Mouse (Mus musculus): ENCODE data around the gene Nasp. TPM values are rescaled to one million over a fixed set of nuclear protein-coding genes. Genes with fewer than 3 reads are reported as not detected.

The Nasp gene
- total and polyA plus RNA-seq, 2 experiments from 2014 or later, result 29.9 to 32.2 TPM

DNA sequence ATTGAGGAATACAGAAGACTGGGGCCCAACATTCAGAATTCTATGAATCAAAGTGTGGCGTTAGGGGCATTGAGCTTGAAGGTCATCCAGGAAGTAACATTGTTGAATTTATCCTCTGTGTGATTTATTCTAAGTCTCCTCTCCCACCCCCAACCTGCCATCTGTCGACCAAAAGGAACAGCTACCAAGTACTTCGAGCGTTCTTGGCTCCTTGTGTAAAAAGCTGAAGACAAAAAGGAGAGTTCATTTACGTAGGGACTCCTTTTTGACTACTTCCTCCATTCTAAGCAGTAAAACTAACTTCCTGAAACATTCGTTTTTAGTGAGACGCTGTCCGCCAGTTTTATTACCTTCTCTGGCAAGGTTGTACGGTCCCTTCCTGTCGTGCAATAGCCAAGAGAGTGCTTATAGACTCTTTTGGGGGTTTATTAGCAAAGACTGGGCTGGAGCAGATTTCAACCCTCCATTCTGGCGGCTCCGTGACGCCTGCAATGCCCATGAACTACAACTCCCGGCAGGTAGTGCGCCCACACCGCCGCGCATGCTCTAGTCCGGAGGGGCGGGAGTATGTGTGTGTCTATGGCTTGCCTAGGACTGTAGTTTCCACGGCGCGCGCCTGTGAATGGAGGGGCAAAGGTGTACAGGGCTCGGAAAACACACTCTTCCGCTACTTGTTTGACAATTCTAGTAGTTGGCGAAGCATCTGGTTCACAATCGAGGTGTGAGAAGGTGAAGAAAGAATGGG lies 71.0 kb downstream of the Nasp start:
- no peak for TF ChIP-seq CTCF (IDR thresholded peaks at IDR 0.05; ENCODE audit: low read depth)
- no peak for TF ChIP-seq EP300 (IDR thresholded peaks at IDR 0.05; ENCODE audit: low read depth)
- WGBS, result under 1% methylated on average over 28 of the region's 28 CpGs

DNA sequence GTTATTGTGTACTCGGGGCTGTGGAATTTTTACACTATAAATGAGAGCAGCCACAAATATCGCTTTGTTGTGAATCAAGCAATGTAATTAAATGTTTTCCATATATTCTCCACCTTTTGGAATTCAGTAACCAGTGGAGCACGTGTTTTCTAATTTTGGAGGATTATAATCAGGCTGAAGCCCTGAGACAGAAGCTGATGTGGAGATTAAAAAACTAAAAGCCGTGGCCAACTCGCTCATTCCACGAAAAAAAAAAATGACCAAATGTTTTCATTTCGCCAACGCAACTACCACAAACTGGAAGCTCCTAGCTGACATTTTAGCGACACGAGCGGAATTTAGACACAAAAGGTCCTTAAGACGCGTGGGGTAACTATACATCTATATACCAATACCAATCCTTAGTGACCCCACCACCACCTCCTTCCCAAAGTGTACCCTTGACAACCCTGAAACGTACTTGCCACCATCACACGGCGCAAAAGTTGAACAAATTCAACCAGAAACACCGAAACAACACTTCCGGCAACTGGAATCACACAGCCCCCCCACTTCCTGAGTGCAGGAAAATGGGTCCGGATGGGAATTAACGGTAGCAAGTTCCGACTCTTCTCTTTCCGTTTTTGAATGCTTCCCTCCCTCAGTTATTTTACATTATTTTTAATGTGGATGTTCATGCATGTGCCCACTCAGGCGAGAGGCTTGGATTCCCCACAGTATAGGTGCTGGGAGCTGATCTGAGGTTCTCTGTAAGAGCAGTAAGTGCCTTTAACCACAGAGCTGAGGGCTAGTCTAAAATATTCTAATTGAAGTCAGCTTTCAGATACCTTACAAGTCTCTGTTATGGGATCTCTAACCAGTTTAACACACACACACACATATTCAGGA lies 72.1 kb downstream of the Nasp start, which contains the start of gene Tmem69:
Gene Tmem69 (minus strand): TSS at position 524 of the 888 bp plus-strand sequence.
- Histone ChIP-seq H3K27me3 (ENCODE audit: control insufficient read depth, insufficient read depth, low read length) (no peaks in the 10 kb centered on the region), H3K9me3 (replicated peaks; ENCODE audit: control insufficient read depth, low read length) (no peaks in the 10 kb centered on the region), H3K36me3 (replicated peaks; ENCODE audit: control insufficient read depth, insufficient read depth, low read length) (peaks cover 20% of the 10 kb centered on the region), H3K4me3 (ENCODE audit: low read depth, low read length) (peak within 1 kb of the TSS; percentile 99), H3K27ac (ENCODE audit: low read depth) (peak within 1 kb of the TSS; percentile 99), H3K4me2 (ENCODE audit: low read depth, low read length) (peak within 1 kb of the TSS; percentile 81), H3K9ac (replicated peaks; ENCODE audit: low read depth, low read length) (peak within 1 kb of the TSS; percentile 91), H3K4me1 (ENCODE audit: control insufficient read depth, insufficient read depth) (peaks cover 15% of the 10 kb centered on the region)
- ATAC-seq (ENCODE audit: insufficient read depth, low read depth) (no peak), DNase-seq (ENCODE audit: low spot score) (peak; percentile 73)
- WGBS, result 4% methylated on average over 23 of the region's 23 CpGs
- no peak for TF ChIP-seq EP300 (IDR thresholded peaks at IDR 0.05; ENCODE audit: low read depth)
- no peak for TF ChIP-seq CTCF (IDR thresholded peaks at IDR 0.05; ENCODE audit: low read depth)

More for the DNA sequence above, 71.0 kb downstream of the Nasp start:
- Histone ChIP-seq H3K27me3 (ENCODE audit: control insufficient read depth, insufficient read depth, low read length) (no peaks in the 10 kb centered on the region), H3K9me3 (replicated peaks; ENCODE audit: control insufficient read depth, low read length) (no peaks in the 10 kb centered on the region), H3K36me3 (replicated peaks; ENCODE audit: control insufficient read depth, insufficient read depth, low read length) (peaks cover 20% of the 10 kb centered on the region), H3K4me1 (ENCODE audit: control insufficient read depth, insufficient read depth) (peaks cover 15% of the 10 kb centered on the region), H3K4me2 (ENCODE audit: low read depth, low read length) (peak overlapping the region; percentile 81), H3K9ac (replicated peaks; ENCODE audit: low read depth, low read length) (peak overlapping the region; percentile 91), H3K27ac (ENCODE audit: low read depth) (peak overlapping the region; percentile 99), H3K4me3 (ENCODE audit: low read depth, low read length) (peak overlapping the region; percentile 99)
- DNase-seq (ENCODE audit: low spot score) (peak; percentile 93), ATAC-seq (ENCODE audit: insufficient read depth, low read depth) (peak; percentile 92)

DNA sequence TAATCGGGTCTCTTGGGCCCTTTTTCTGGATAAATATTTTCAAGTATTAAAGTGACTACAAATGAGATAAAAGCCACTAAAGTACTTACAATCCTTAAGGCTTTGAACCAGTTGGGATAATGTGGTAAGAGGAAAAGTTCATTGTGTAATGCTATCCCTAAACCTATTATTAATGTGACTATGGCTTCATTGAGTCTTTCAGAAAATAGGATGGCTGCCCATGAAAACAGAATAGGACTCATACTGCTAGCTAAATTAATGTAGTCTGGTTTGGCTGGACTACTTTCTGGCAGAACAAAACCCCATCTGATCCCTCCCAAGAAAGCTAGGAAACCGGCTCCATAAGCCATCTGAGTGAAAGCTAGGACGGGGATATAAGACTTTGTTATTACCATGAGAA lies 74.7 kb downstream of the Nasp start:
- H3K4me3 ChIP-seq (ENCODE audit: low read depth, low read length), result no peak overlapping the region
- no peak for TF ChIP-seq CTCF (IDR thresholded peaks at IDR 0.05; ENCODE audit: low read depth)
- no peak for TF ChIP-seq EP300 (IDR thresholded peaks at IDR 0.05; ENCODE audit: low read depth)
- ATAC-seq (ENCODE audit: insufficient read depth, low read depth) (no peak), DNase-seq (ENCODE audit: low spot score) (no peak)
- no peak overlapping the region for H3K9ac ChIP-seq (replicated peaks; ENCODE audit: low read depth, low read length)
- H3K36me3 ChIP-seq (replicated peaks; ENCODE audit: control insufficient read depth, insufficient read depth, low read length), result peaks cover 20% of the 10 kb centered on the region
- 82% methylated on average over 3 of the region's 3 CpGs for WGBS
- H3K27ac ChIP-seq (ENCODE audit: low read depth), result no peak overlapping the region
- H3K4me1 ChIP-seq (ENCODE audit: control insufficient read depth, insufficient read depth), result 0 out of 2 replicates have a peak, but pooled peaks cover 5% of the 10 kb centered on the region
- no peaks in the 10 kb centered on the region for H3K9me3 ChIP-seq (replicated peaks; ENCODE audit: control insufficient read depth, low read length)
- no peaks in the 10 kb centered on the region for H3K27me3 ChIP-seq (ENCODE audit: control insufficient read depth, insufficient read depth, low read length)
- no peak overlapping the region for H3K4me2 ChIP-seq (ENCODE audit: low read depth, low read length)

Other genes with a start within 250 kb of the Nasp start
- gene Mast2, start 163.8 kb downstream of the Nasp start, total RNA-seq (2014; rRNA removed; ENCODE audit: low replicate concordance), result 49.8 and 52.5 TPM in 2 replicates
- gene Mast2, start 163.8 kb downstream of the Nasp start, polyA plus RNA-seq (2015; fragmentation: Nextera tagmentation; extraction: Ambion mirVana), result 14.3 and 14.9 TPM in 2 replicates
- 6.1 and 6.2 TPM in 2 replicates for gene Ipp, start 120.4 kb downstream of the Nasp start, total RNA-seq (2014; rRNA removed; ENCODE audit: low replicate concordance)
- 14.9 and 15.9 TPM in 2 replicates for gene Ipp, start 120.4 kb downstream of the Nasp start, polyA plus RNA-seq (2015; fragmentation: Nextera tagmentation; extraction: Ambion mirVana)
- 17.9 and 19.6 TPM in 2 replicates for gene Tmem69, start 72.0 kb downstream of the Nasp start, total RNA-seq (2014; rRNA removed; ENCODE audit: low replicate concordance)
- 27.6 and 28.2 TPM in 2 replicates for gene Tmem69, start 72.0 kb downstream of the Nasp start, polyA plus RNA-seq (2015; fragmentation: Nextera tagmentation; extraction: Ambion mirVana)
- gene Gpbp1l1, start 70.3 kb downstream of the Nasp start, total RNA-seq (2014; rRNA removed; ENCODE audit: low replicate concordance), result 56.9 and 95.7 TPM in 2 replicates
- 30.1 and 32.5 TPM in 2 replicates for gene Gpbp1l1, start 70.3 kb downstream of the Nasp start, polyA plus RNA-seq (2015; fragmentation: Nextera tagmentation; extraction: Ambion mirVana)
- 0.08 and 0.57 TPM in 2 replicates for gene Ccdc17, start 31.3 kb downstream of the Nasp start, total RNA-seq (2014; rRNA removed; ENCODE audit: low replicate concordance)
- 3.1 and 5.1 TPM in 2 replicates for gene Ccdc17, start 31.3 kb downstream of the Nasp start, polyA plus RNA-seq (2015; fragmentation: Nextera tagmentation; extraction: Ambion mirVana)
- gene Akr1a1, start 23.7 kb upstream of the Nasp start, total RNA-seq (2014; rRNA removed; ENCODE audit: low replicate concordance), result 465 and 479 TPM in 2 replicates
- 533 and 534 TPM in 2 replicates for gene Akr1a1, start 23.7 kb upstream of the Nasp start, polyA plus RNA-seq (2015; fragmentation: Nextera tagmentation; extraction: Ambion mirVana)
- gene Prdx1, start 57.6 kb upstream of the Nasp start, total RNA-seq (2014; rRNA removed; ENCODE audit: low replicate concordance), result 317 and 334 TPM in 2 replicates
- 1,000 and 1,028 TPM in 2 replicates for gene Prdx1, start 57.6 kb upstream of the Nasp start, polyA plus RNA-seq (2015; fragmentation: Nextera tagmentation; extraction: Ambion mirVana)
- gene Mmachc, start 80.5 kb upstream of the Nasp start, total RNA-seq (2014; rRNA removed; ENCODE audit: low replicate concordance), result 41.1 and 51.3 TPM in 2 replicates
- gene Mmachc, start 80.5 kb upstream of the Nasp start, polyA plus RNA-seq (2015; fragmentation: Nextera tagmentation; extraction: Ambion mirVana), result 36.5 and 38.4 TPM in 2 replicates
- gene Ccdc163, start 80.6 kb upstream of the Nasp start, total RNA-seq (2014; rRNA removed; ENCODE audit: low replicate concordance), result 6.3 and 6.8 TPM in 2 replicates
- gene Ccdc163, start 80.6 kb upstream of the Nasp start, polyA plus RNA-seq (2015; fragmentation: Nextera tagmentation; extraction: Ambion mirVana), result 6.0 and 8.7 TPM in 2 replicates
- 1.3 and 4.0 TPM in 2 replicates for gene Tesk2, start 93.0 kb upstream of the Nasp start, total RNA-seq (2014; rRNA removed; ENCODE audit: low replicate concordance)
- 2.3 and 2.4 TPM in 2 replicates for gene Tesk2, start 93.0 kb upstream of the Nasp start, polyA plus RNA-seq (2015; fragmentation: Nextera tagmentation; extraction: Ambion mirVana)
- gene Toe1, start 179.7 kb upstream of the Nasp start, total RNA-seq (2014; rRNA removed; ENCODE audit: low replicate concordance), result 20.3 and 46.9 TPM in 2 replicates
- 17.3 and 17.5 TPM in 2 replicates for gene Toe1, start 179.7 kb upstream of the Nasp start, polyA plus RNA-seq (2015; fragmentation: Nextera tagmentation; extraction: Ambion mirVana)
- gene Mutyh, start 179.8 kb upstream of the Nasp start, total RNA-seq (2014; rRNA removed; ENCODE audit: low replicate concordance), result 2.6 and 6.9 TPM in 2 replicates
- gene Mutyh, start 179.8 kb upstream of the Nasp start, polyA plus RNA-seq (2015; fragmentation: Nextera tagmentation; extraction: Ambion mirVana), result 3.9 and 4.4 TPM in 2 replicates
- 2.2 and 3.4 TPM in 2 replicates for gene Hpdl, start 193.8 kb upstream of the Nasp start, total RNA-seq (2014; rRNA removed; ENCODE audit: low replicate concordance)
- 2.1 and 2.9 TPM in 2 replicates for gene Hpdl, start 193.8 kb upstream of the Nasp start, polyA plus RNA-seq (2015; fragmentation: Nextera tagmentation; extraction: Ambion mirVana)
- 1.4 and 1.5 TPM in 2 replicates for gene Zswim5, start 249.4 kb upstream of the Nasp start, total RNA-seq (2014; rRNA removed; ENCODE audit: low replicate concordance)
- gene Zswim5, start 249.4 kb upstream of the Nasp start, polyA plus RNA-seq (2015; fragmentation: Nextera tagmentation; extraction: Ambion mirVana), result 0.34 TPM in 2 replicates